Mouse (Mus musculus) lung, adult 2 months (tissue): ENCODE measurements around the gene Tmem14c.

Experiments used
- CTCF ChIP-seq: fragments of 200-500 bp; IDR thresholded peaks from 2 replicates; pipeline ENCODE4 v1.5.1; 2011; ENCODE audit warnings: mild to moderate bottlenecking, low read length, control low read depth; ENCODE audit not compliant: insufficient read depth
- POLR2A ChIP-seq: fragments of 200-500 bp; IDR thresholded peaks from 2 replicates; pipeline ENCODE4 v1.6.1; 2011; ENCODE audit warnings: low read depth, mild to moderate bottlenecking, control low read depth, low read length, borderline replicate concordance; ENCODE audit errors: extremely low read depth

DNA sequence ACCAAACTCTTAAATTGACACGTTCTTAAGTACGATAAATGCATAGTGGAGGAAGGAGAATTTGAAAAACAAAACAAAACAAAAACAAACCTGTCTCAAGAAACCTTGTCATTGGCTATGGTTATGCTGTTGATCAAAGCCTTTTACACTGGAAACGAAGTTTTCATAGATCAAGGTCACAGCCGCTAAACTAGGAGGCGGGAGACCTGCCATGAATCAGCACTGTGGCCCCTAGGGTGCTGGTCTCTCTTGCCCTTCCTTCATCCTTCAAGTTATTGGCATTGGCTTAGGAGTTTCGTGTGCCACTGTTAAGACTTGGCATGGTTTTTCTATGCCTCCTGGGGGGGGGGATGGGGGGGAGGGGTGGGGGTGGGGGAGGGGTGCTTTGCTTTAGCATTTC, 5.5 kb downstream of the Tmem14c start:
- TF ChIP-seq CTCF: no peak
- TF ChIP-seq POLR2A: no peak
